Mouse (Mus musculus) left cerebral cortex, adult 9 months (tissue): ENCODE measurements at regions not wholly inside any gene's neighbourhood (a gene's known extent, or its start where the extent isn't known, plus 50 kb on each side); places are given as distances from the start of the nearest gene placed in this dataset.

Source experiments
- DNase-seq, 2 experiments: peaks; one replicate each; pipeline ENCODE4 v3.0.0; 2022; ENCODE audit warnings: low spot score in 2 of 2

DNA sequence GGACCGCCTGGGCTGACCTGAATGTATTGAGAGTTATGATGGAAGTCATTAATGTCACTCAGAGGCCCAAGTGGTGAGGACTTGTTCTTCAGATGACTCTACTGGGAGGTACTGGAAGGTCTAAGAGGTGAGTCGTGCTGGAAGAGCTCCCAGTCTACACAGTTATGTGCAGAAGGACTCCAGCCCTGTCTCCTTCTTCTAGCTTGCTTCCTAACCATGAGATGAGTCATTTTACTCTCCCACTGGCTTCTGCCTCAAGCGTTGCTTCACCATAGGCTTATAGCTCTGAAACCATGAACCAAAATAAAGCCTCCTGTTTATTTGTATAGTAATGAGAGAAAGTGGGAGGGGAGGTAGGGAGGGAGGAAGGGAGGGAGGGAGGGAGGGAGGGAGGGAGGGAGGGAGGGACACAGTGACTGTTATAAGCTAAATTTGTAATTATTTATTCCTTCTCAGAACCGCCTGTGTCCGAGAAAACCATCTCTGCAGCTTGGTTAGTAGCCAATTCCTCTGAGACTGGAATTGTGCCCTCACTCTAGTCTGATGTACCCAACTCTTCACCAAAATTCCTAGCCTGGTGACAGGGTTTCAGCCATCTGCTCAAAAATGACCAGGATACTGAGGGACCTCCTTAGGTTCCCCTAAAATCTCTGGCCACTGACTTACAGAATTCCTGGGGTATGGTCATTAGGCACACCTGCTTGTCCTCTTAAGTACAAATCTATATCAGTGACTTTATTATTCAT lies 211.6 kb upstream of the Atp2b1 start:
- DNase-seq, result no peak

DNA sequence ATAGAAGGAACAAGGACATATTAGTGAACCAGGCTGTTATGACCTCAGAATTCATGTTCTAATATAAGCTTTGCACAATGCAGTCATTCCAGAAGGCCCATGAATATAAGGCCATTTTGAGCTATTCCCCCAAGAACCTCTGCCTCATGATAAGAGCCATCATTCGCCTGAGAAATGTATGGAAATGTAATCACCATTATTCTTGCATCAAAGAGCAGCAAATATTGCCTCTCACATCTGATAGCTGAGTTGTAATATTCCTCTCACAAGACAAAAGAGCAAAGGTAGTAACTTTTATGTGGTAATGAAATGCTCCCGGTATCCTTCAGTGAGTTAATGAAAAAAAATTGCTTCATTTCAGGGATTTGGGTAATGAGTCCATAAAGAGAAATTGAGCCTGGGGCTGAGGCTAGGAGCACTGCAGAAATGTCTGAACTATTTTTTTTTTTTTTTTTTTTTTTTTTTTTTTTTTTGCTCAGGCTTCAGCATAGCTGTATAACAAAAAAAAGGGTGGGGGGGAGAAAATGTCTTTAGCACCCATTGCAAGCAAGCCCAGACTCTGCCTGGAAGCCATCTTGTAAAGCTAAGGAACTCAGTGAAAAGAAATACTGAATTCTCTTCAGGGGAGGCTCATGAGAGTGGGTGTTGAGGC lies 210.4 kb upstream of the Atp2b1 start:
- DNase-seq, result no peak

DNA sequence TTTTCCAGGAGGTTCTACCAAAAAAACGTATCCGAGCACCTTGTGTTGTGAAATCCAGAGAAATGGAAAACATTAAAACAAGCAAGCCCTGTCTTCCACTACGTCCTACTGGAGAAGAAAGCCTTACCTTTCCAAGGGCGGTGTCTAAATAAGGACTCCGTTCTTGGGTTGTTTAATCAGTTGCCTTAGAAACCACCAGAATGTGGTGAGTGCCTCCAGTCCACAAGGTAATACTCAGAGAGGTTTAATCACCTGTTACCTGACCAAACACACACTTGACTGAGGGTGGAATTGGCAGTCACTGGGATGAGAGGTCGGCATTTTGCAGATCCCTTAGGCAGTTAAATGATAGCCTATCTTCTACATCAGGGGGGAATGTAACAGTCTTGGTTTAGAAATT lies 209.6 kb upstream of the Atp2b1 start:
- DNase-seq, result no peak

DNA sequence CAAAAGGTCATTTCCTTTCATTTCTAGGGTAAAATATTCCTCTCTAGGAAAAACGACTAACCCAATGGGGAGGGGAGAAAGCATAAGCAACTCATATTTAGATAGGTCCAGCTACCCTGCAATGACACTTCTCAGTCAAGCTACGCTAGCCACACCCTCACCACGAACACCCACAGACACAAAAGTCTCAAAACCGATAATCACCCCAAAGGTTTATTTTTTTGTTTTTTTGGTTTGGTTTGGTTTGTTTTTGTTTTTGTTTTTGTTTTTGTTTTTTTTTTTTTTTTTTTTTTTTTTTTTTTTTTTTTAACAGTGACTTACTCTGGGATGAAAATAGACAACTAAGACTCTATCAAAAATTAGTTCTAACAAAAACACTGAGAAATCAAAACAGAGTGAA lies 196.3 kb upstream of the Atp2b1 start:
- DNase-seq, result no peak

DNA sequence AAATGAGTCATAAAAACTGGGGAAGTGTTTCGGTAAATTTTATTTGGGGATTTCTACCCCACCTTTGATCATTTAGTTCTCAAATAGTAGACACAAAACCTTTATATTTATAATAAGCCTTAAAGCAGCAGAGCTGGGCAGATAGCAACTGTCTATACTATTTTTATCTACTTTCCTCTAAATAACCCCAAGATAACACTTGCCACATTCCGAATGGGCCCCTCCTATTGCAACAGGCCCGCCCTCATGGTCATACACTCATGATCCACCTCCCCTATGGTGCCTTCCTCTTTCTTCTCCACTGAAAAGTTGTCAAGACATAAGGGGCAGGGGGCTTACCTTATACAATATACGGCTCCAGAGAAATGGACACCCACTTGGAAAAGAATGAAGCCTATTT lies 195.5 kb upstream of the Atp2b1 start:
- DNase-seq, result no peak

DNA sequence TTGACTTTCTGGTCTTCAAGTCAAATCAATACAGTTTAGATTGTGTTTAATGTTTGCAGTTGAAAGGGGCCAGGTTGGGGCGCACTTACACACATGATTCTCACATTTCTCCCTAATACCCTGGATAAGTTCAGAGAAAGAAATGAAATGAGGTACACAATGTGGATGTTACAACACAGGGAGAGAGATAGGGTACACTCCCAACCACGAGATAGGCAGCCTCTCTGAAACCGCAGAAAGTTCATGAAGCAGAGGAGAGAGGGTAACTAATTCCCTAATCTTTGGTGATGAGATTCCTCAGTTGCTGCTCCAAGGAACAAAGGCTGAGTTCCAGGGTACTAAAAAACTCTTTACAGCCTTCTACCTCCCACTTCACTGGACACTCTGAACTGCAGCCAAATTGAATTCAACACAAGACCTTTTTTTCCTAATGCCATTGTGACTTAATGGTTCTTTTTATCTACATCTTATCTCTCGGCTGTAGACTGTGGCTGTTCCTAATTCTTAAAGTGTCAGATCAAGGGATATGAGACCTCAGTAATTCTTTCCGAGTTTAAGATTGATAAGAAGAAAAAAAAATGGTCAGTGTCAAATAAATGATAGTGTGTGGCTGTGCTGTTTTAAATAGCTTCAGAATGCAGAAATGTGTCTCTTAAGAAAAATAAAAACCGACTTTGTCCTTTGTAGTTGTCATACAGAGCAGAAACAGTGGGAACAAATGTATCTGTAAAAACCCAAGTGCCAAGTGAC lies 193.8 kb upstream of the Atp2b1 start:
- no peak for DNase-seq

DNA sequence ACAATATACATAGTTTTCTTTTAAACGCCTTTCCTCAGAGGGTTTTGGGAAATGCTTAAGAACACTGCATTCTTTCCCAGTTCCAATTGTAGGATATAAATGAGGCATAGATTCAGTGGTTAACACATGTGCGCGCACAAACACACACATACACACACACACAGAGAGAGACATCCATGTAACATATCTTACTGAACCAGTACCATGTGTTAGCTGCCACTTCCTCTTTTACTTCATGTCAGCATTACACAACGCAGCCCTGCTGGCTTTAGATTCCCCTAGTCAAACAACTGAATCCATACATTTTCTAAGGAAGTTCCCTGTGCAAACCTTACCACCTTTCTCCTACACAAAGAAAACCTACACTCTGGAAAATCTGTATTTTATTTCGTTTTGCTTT lies 189.1 kb upstream of the Atp2b1 start:
- no peak for DNase-seq

DNA sequence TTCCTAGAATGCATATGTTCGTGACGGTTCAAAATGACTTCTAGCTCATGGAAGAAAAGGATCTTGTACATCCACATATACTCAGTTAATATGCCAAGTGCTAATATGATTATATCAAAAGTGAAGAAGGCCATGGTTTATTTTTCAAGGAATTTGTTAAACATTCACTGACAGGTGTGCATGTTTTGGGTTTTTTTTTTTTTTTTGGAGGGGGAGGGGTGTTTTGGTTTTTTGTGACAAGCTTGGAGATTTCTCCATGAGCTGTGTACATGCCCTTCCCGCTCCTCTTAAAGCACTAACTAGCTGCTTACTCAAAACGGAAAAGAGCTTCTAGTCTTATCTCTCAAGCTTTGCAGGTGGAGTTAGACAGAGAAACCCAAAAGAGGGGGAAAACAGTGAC lies 187.1 kb upstream of the Atp2b1 start:
- DNase-seq, result no peak

DNA sequence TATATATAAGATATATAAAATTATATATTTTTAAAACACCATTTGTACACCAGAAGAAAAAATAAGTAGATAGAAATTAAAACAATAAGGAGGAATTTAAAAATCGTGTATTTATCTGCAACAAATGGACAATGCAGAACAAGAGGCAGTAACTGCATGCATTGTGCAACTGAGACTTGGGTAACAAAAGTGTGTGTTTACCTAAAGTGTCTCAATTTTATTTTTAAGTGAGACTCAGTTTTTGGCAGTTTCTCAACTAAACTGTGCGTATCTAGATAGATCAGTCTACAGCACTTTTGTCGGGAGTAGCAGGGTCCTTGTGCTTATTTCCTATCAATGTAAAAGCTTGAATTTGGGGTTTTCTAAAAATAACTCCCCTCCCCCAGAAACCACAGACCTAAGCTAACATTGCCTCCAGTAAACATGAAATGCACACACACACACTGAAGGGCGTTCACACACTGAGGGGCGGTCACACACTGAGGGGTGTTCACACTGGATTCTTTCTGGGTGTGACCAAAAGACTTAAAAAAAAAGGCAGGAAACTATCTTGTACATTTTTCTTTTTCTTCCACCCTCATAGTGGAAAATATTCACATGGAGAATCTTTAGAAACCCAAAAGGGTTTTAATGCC lies 185.7 kb upstream of the Atp2b1 start:
- no peak for DNase-seq

DNA sequence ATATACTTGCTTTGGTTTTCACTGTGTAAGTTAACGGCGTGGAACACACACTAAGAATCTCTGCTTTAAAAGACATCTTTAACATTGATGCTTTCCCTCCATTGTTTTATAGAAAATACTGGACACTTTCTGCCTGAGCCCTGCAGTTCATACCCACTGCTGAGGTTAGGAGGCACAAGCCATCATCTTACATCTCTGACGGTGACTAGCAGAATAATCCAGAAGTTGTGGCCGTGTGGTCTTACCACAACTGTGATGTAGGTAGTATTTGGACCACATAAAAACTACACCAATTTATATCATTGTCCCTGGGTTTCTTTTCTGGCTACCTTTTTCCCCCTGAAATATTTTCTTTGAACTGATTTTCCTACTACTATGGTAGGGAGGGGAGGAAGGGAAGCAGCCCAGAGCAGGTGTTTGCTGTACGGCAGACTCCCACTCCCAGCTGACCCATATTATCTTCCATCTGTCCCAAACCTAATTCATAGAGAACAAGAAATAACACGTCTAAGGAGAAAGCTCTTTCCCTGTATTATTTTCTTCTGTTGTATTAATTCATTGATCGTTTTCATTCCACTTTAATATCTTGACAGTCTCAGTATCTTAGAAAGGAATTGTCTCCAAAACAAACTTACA lies 180.1 kb upstream of the Atp2b1 start:
- DNase-seq, result no peak

DNA sequence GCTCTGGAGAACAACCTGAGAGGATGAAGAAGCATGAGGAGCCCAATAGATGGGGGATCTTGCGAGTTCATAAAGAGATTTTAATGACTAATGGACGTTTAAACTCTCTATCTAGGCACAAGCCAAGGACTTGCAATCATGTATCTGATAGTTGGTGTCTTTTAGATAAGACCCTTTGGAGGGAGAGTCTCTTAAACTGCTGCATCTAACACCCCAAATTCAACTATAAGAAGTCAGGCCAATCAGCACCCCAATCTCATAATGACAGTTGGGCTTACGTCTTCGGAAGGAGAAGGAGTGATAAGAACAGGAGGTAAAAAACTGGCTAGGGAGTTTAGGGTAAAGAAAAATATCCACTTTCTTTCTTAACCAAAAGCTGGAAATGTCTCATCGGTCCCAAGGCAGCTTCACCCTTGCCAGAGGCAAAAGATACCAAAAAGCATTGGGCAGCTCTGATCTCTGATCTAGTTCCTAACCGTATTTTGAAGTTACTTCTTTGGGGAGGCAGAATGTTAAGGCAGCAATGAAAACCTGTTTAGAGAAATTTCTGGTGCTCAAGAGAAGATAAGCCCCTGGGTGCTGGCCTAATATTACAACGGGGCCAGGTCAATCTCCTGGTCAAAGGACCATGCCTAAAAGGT lies 173.6 kb upstream of the Atp2b1 start:
- DNase-seq, result no peak

DNA sequence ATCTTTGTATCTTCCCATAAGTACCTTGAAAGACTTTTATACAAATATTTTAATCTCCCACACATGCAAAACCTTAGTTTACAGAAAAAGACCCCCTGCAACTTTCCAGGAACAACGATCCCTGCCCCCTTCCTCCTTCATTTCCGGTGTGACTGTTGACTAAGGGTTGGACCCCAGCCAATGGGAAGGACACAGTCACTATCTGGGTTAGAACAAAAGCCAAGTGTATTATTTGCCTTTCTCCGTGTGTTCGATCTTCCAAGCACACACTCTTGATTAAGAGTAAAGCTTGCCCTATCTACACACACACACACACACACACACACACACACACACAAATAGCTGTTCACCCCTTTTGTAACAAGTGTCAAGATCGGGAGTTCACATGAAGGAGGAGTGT lies 172.8 kb upstream of the Atp2b1 start:
- no peak for DNase-seq

DNA sequence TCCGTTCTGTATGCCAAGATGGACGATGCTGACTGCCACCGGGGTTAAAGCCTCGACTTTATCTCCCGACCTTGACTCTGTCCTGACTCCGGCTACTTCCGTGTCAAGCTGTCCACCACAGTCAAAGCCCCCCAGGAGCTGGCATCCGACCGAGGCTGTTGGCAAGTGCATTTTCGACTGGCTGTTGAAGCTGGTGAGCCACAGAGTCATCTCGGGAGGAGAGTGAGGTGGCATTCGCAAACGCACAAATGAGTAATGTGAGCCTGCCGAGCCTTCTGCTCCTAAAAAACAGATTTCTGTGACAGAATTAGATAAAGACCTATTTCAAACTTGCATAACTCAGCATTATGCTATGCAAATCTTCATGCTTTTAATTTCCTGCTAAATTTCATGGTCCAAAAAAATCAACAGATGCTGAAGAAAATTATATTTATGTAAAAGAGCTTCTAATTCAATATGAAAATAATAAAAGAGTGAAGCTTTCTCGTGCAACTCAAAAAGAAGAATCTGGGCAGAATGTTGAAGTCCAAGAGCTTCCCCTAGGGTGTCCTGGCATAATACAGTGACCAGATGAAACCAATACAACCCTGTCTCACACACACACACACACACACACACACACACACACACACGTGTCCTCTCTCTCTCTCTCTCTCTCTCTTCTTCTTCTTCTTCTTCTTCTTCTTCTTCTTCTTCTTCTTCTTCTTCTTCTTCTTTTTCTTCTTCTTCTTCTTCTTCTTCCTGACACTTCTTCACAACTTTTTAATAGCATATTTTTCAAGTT lies 171.2 kb upstream of the Atp2b1 start:
- peak; percentile 36 to 68 for DNase-seq

DNA sequence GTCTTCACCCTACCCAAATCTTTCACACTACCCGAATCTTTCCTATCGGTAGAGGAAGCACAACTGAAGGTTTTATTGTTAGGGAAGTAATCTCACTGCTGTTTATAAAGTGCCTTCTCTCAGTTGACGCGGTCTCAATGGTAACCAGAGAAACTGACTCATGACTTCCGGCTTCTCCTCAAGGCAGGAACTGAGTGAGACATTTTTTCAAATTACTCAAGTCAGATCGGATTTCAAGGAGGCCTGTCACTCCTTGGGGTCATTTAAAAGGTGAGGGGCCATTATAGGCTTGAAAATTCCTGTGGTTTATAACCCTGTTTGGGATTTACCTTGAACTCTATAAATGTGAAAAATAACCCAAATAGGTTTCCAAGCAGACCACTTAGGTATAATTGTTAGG lies 170.0 kb upstream of the Atp2b1 start:
- DNase-seq, result no peak

DNA sequence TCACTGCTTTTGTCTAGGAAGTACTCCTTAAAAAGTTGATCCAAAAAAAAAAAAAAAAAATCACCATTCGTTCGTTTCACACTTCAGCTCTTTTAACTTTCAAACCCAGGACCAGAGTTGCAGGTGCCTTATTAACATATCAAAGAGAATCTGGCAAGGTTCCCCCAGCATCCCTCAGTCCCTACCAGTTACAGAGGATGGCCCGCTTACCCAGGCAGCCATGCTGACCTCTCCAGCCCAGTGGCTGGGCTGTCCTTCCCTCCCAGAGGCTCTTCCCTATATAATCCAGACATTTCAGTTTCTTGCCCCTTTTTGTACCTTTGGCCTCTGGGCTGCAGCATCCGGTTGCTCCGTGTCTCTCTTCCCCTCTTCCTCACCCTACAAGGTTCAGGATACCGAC lies 169.5 kb upstream of the Atp2b1 start:
- DNase-seq, result no peak

DNA sequence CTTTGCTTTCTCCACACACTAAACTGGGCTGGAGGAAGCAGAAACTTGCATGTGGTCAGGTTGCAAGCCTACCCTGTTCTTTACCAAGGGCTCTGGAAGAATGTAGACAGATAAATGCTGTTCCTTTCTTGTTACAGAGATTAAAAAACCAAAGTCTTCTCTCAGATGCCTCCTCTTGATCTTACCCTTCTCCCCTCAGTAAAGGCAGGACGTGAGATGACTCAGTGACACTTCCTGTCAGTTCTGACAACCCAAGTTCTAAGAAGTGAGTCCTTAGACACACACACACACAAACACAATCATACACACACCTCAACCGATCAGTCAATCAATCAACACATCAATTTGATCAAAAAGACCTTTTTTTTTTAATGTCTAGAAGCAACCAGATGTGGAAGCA lies 168.8 kb upstream of the Atp2b1 start:
- DNase-seq, result no peak

DNA sequence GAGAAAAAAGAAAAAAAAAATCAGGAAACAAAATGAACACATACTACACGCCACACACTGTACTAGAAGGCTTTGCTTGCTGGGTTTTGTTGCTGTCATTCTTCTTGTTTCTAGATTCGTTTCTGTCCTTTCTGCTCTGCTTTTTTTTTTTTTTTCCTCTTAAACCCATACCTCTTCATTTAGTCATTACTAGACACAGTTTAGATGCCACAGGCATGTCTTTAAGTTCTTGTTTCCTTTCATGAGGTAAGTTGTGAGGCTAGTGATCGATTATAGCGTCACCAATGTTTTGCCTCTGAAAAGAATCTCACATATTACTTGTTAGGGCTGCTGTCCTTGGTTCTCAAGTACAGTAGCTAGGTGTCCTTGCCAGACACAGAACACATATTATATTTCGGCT lies 168.3 kb upstream of the Atp2b1 start:
- DNase-seq, result no peak

DNA sequence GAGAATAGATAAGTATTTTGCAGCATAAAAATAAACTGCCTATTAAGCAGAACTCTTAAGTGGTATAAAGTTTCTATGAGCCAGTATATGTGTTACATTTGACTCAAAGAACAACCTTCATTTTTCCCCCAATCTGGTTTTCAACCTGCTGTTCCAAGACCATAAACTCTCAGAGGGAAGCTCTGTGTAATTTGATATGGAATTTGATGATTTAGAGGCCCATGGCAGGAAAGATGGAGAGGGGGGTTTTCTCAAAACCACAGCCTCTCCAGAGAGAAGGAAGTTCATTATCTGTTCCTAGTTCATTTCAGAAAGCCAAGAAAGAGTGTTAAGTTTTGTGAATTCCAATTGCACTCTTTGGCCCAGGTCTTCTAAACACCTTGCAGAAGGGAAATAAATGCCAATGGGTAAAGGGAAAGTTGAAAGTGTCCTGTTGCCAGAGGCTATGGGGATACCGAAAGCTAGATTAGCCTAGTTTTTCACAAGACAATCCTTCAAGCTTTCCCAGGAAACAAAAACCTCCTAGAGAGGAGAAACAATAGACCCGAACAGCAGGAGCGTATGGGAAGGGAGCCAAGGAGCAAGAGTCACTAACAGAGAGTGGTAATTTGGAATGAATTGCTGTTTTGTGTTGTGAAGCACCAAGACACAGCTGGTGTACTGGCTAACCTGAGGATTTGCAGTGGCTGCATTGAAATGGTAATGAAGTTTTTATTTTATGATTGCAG lies 165.2 kb upstream of the Atp2b1 start:
- DNase-seq, result peak in 1 of 2 experiments; percentile 25

DNA sequence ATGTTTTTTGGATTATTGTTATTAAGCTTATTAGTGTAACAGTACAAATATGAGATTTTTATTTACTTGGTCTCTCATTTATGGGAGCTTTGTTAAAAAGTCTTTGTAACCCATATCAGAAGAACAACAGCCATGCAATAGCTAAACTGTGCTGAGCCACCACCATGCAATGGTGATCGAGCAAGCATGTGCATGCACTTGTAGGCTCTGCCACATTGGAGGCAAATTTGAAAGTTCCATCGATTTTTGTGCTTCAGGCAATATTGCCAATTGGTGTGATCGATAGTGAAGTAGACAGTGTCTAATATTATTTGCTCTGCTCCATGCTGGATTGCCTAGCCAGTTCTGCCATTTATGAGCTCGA lies 164.6 kb upstream of the Atp2b1 start:
- no peak for DNase-seq

DNA sequence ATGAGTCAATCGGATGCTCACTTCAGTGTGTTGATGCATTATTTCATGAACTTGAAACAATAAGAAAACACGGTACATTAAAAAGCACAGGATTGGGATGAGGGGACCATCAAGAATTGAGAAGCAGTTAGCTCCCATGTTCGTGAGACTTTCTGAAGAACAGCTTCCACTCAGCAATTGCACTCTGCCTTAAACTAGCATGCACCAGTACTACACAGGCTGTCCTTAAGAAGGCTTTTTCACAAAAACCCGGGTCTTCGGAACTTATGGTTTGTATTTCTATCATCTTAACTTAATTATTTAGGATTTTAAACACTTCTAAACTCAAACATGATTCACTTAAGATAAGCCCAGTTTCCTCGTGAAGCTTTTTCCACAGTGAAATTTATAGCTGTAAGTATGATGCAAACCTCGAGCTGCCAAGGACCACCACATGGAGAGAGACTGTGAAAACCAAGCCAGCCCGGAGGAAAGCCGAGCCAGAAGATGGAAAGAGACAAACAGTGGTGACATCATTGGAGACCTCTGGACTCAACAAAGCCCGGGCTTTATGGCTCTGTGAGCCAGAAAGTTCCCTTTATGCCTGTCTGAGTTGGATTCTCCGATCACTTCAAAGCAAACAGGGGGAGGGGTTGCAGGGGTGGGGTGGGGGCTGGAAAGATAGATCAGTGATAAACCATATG lies 162.7 kb upstream of the Atp2b1 start:
- no peak for DNase-seq
